Mouse (Mus musculus) spleen, adult 2 months (tissue): ENCODE data around the gene Olfr718-ps1. TPM values are rescaled to one million over a fixed set of nuclear protein-coding genes. Genes with fewer than 3 reads are reported as not detected.

ENCODE experiments used
- DNase-seq, 2 experiments: peaks; one replicate each; pipeline versions ENCODE4 v3.0.0 to v3.0.0-alpha.2; 2012 to 2021; ENCODE audit warnings: low spot score in 2 of 2, low read depth in 1 of 2
- H3K27ac ChIP-seq: fragments of 200-500 bp; 2 replicates; pipeline ENCODE4 v1.5.1; 2012; ENCODE audit warnings: low read length, inconsistent platforms; ENCODE audit not compliant: insufficient read depth
- H3K27me3 ChIP-seq: fragments of 200-500 bp; 2 replicates; pipeline ENCODE4 v1.6.1; 2012; ENCODE audit warnings: mild to moderate bottlenecking, moderate library complexity, low read length, inconsistent platforms; ENCODE audit not compliant: control insufficient read depth, insufficient read depth
- H3K36me3 ChIP-seq: fragments of 200-500 bp; 2 replicates; pipeline ENCODE4 v1.6.1; 2012; ENCODE audit warnings: mild to moderate bottlenecking, low read length, inconsistent platforms; ENCODE audit not compliant: control insufficient read depth, insufficient read depth
- H3K4me1 ChIP-seq: fragments of 200-500 bp; 2 replicates; pipeline ENCODE4 v1.6.1; 2011; ENCODE audit warnings: inconsistent platforms; ENCODE audit not compliant: control insufficient read depth, insufficient read depth, insufficient read length
- H3K4me3 ChIP-seq: fragments of 200-500 bp; 2 replicates; pipeline ENCODE4 v1.5.1; 2011; ENCODE audit warnings: mild to moderate bottlenecking, inconsistent platforms; ENCODE audit not compliant: insufficient read depth, insufficient read length; ENCODE audit errors: extremely low read depth
- CTCF ChIP-seq: fragments of 200-500 bp; IDR thresholded peaks from 2 replicates; pipeline ENCODE4 v1.5.1; 2011; ENCODE audit warnings: mild to moderate bottlenecking, inconsistent platforms; ENCODE audit not compliant: insufficient read depth, insufficient read length, insufficient replicate concordance; ENCODE audit errors: extremely low read depth
- POLR2A ChIP-seq: fragments of 200-500 bp; IDR thresholded peaks from 2 replicates; pipeline ENCODE4 v1.6.1; 2011; ENCODE audit warnings: low read depth, low read length, inconsistent platforms
- WGBS: fragments of 180-500 bp; shearing (Covaris S2); methylation state at CpG from one replicate; pipeline ENCODE4 v1.1.7; 2018; 5-methylcytosine and 5-hydroxymethylcytosine counted together
- polyA plus RNA-seq: library from polyadenylated mRNA; depleted of rRNA; stranded (reverse); fragments of >200 nt; gene quantifications from 2 replicates; pipeline ENCODE4 v1.2.3, GENCODE M21; 2012

The Olfr718-ps1 gene
- polyA plus RNA-seq, 1 experiment, result not detected

GRCm38 (mm10) chr5:143129101-143129500 is 18.3 kb downstream of the Olfr718-ps1 start:
- WGBS, result 93% methylated on average over 16 of the region's 16 CpGs
- Histone ChIP-seq H3K36me3 (no peaks in the 10 kb centered on the region), H3K4me1 (peaks cover 2% of the 10 kb centered on the region; the same call in 1 of the 2 replicates), H3K4me3 (no peak overlapping the region), H3K27ac (no peak overlapping the region), H3K27me3 (no peaks in the 10 kb centered on the region)
- no peak for DNase-seq
- TF ChIP-seq CTCF (no peak), POLR2A (no peak)

- Histone ChIP-seq H3K27ac (no peak overlapping the region), H3K4me3 (no peak overlapping the region), H3K36me3 (no peaks in the 10 kb centered on the region), H3K4me1 (peaks cover 2% of the 10 kb centered on the region; the same call in 1 of the 2 replicates), H3K27me3 (no peaks in the 10 kb centered on the region)
- no peak for TF ChIP-seq POLR2A
- no peak for TF ChIP-seq CTCF
- WGBS, result 64% methylated on average over 8 of the region's 8 CpGs
- DNase-seq, result no peak
Observed at GRCm38 (mm10) chr5:143127837-143128236, 19.5 kb downstream of the Olfr718-ps1 start.

DNA sequence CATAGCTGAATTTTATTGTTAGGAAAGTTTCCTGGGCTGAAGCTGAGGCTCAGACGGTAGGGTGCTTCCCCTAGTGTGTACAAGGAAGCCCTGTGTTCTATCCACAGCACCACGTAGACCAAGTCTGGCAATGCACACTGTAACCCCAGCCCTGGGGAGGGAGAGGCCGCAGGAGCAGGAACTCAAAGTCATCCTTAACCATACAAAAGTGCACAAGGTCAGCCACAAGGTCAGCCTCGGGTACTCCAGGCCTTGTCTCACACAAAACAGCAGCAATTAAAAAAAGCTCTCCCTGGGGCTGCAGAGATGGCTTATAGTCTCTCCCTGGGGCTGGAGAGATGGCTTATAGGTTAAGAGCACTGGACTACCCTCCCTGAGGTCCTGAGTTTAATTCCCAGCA is 20.5 kb downstream of the Olfr718-ps1 start:
- H3K27ac ChIP-seq, result no peak overlapping the region
- H3K4me1 ChIP-seq, result no peaks in the 10 kb centered on the region
- no peaks in the 10 kb centered on the region for H3K27me3 ChIP-seq
- no peaks in the 10 kb centered on the region for H3K36me3 ChIP-seq
- DNase-seq, result no peak
- TF ChIP-seq POLR2A (no peak), CTCF (no peak)
- 82% methylated on average over 4 of the region's 4 CpGs for WGBS
- H3K4me3 ChIP-seq, result no peak overlapping the region

- no peaks in the 10 kb centered on the region for H3K4me1 ChIP-seq
- no peak overlapping the region for H3K4me3 ChIP-seq
- TF ChIP-seq CTCF (no peak), POLR2A (no peak)
- no peak for DNase-seq
- H3K36me3 ChIP-seq, result no peaks in the 10 kb centered on the region
- H3K27me3 ChIP-seq, result no peaks in the 10 kb centered on the region
- WGBS, result 91% methylated on average over 9 of the region's 9 CpGs
- no peak overlapping the region for H3K27ac ChIP-seq
Observed at GRCm38 (mm10) chr5:143126089-143126488, 21.3 kb downstream of the Olfr718-ps1 start.

- Histone ChIP-seq H3K4me1 (no peaks in the 10 kb centered on the region), H3K27ac (no peak overlapping the region), H3K4me3 (no peak overlapping the region), H3K36me3 (no peaks in the 10 kb centered on the region), H3K27me3 (no peaks in the 10 kb centered on the region)
- 83% methylated on average over 7 of the region's 7 CpGs for WGBS
- TF ChIP-seq POLR2A (no peak), CTCF (no peak)
- DNase-seq, result no peak
Observed at GRCm38 (mm10) chr5:143125601-143126000, 21.8 kb downstream of the Olfr718-ps1 start.

DNA sequence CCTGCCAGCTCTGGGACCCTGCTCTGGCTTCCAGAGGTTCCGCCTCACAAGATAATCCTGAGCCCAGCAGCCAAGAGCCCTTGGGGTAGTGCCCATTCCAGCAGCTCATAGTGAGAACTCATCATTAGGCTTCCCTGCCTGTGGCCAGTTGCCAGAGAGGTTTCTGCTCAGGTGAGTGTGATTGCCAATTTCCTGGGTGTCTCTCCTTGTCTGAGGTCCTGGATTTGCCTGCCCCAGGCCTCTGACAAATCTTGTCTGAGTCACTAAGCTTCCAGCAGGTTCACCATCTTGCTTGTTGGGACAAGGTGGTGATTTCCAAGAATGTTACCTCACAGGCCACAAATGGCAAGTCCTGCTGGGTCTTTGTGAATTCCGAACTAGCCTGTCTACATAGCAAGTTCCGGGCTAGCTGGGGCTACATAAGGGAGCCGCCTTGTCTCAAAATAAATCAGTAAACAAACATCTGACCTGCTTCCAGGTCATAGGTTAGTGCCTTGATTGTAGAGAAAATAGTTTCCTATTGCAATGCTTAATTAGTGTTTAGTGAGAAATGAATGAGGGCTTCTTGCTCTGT is 22.5 kb downstream of the Olfr718-ps1 start:
- no peak for TF ChIP-seq CTCF
- TF ChIP-seq POLR2A, result no peak
- no peaks in the 10 kb centered on the region for H3K36me3 ChIP-seq
- no peak for DNase-seq
- H3K4me3 ChIP-seq, result no peak overlapping the region
- no peak overlapping the region for H3K27ac ChIP-seq
- H3K4me1 ChIP-seq, result no peaks in the 10 kb centered on the region
- H3K27me3 ChIP-seq, result no peaks in the 10 kb centered on the region
- 95% methylated on average over 4 of the region's 4 CpGs for WGBS

DNA sequence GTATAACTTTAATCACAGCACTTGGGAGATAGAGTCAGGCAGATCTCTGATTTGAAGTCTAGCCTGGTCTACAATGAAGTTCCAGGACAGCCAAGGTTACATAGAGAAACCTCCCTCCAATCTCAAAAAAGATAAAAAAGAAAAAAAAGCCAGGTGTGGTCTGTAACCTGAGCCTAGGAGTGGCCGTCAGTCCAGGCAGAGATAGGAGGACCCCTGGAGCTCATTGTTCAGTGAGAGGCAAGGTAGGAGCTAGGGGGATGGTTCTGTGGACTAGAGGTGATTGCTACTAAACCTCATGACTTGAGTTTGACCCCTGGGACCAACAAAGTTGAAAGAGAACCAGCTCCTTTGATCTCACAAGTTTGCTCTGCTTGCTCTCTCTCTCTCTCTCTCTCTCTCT is 24.7 kb downstream of the Olfr718-ps1 start:
- no peaks in the 10 kb centered on the region for H3K4me1 ChIP-seq
- no peak overlapping the region for H3K27ac ChIP-seq
- H3K36me3 ChIP-seq, result no peaks in the 10 kb centered on the region
- no peak for DNase-seq
- no peaks in the 10 kb centered on the region for H3K27me3 ChIP-seq
- TF ChIP-seq CTCF (no peak), POLR2A (no peak)
- WGBS, result 76% methylated on average over 1 of the region's 1 CpGs
- H3K4me3 ChIP-seq, result no peak overlapping the region
